Mouse (Mus musculus) limb, embryonic 12.5 days (tissue): ENCODE data around the gene Pip5k1c. TPM values are rescaled to one million over a fixed set of nuclear protein-coding genes. Genes with fewer than 3 reads are reported as not detected.

Experiments
- ATAC-seq: fragments of 200-750 bp; cut with Nextera tagmentation; 2 replicates; pipeline ENCODE4 v1.8.0; 2017; ENCODE audit warnings: low read depth, moderate TSS enrichment; ENCODE audit not compliant: insufficient number of reproducible peaks, insufficient read depth, low FRiP score, low TSS enrichment
- H3K27ac ChIP-seq: fragments of 300-500 bp; sonication (generic); 2 replicates; pipeline ENCODE4 v1.5.1; 2016; ENCODE audit warnings: mild to moderate bottlenecking, moderate library complexity
- H3K27me3 ChIP-seq: fragments of 300-500 bp; sonication (generic); 2 replicates; pipeline ENCODE4 v1.6.1; 2016; ENCODE audit warnings: mild to moderate bottlenecking, moderate library complexity
- H3K36me3 ChIP-seq: fragments of 300-500 bp; sonication (generic); 2 replicates; pipeline ENCODE4 v1.6.1; 2016; ENCODE audit warnings: mild to moderate bottlenecking, moderate library complexity
- H3K4me1 ChIP-seq: fragments of 300-500 bp; sonication (generic); replicated peaks from 2 replicates; pipeline ENCODE4 v1.6.1; 2016
- H3K4me2 ChIP-seq: fragments of 300-500 bp; sonication (generic); 2 replicates; pipeline ENCODE4 v1.6.1; 2016; ENCODE audit warnings: mild to moderate bottlenecking, moderate library complexity
- H3K4me3 ChIP-seq: fragments of 300-500 bp; sonication (generic); replicated peaks from 2 replicates; pipeline ENCODE4 v1.5.1; 2016; ENCODE audit warnings: mild to moderate bottlenecking
- H3K9ac ChIP-seq: fragments of 300-500 bp; sonication (generic); replicated peaks from 2 replicates; pipeline ENCODE4 v1.6.1; 2016; ENCODE audit warnings: mild to moderate bottlenecking, moderate library complexity
- H3K9me3 ChIP-seq: fragments of 300-500 bp; sonication (generic); 2 replicates; pipeline ENCODE4 v1.6.1; 2016; ENCODE audit warnings: mild to moderate bottlenecking, moderate library complexity
- WGBS: fragments of 180-500 bp; shearing (Covaris S2); methylation state at CpG from one replicate; pipeline ENCODE4 v1.1.7; 2016; 5-methylcytosine and 5-hydroxymethylcytosine counted together
- polyA plus RNA-seq: library from polyadenylated mRNA; unstranded; fragments of >200 nt; fragmentation: Nextera tagmentation; extraction: Ambion mirVana; gene quantifications from 2 replicates; pipeline ENCODE4 v1.2.1, GENCODE M21; 2016

Pip5k1c gene
- polyA plus RNA-seq, 1 experiment from 2014 or later = 63.9 TPM

- H3K36me3 ChIP-seq = peaks cover 65% of the 10 kb centered on the region
- no peak for ATAC-seq
- 13% methylated on average over 20 of the region's 20 CpGs for WGBS
- peaks cover 4% of the 10 kb centered on the region; the same call in 1 of the 2 replicates for H3K27me3 ChIP-seq
- peak overlapping the region; percentile 53; the same call in 1 of the 2 replicates for H3K27ac ChIP-seq
- peak overlapping the region; percentile 47 for H3K4me2 ChIP-seq
- peak overlapping the region; percentile 51 for H3K9ac ChIP-seq
- no peaks in the 10 kb centered on the region for H3K9me3 ChIP-seq
- H3K4me1 ChIP-seq = peaks cover 43% of the 10 kb centered on the region
- peak overlapping the region; percentile 16; the same call in 1 of the 2 replicates for H3K4me3 ChIP-seq
These were observed 24.5 kb downstream of the Pip5k1c start for GRCm38 (mm10) chr10:81317273-81317672.

- Histone ChIP-seq H3K4me1 (peaks cover 50% of the 10 kb centered on the region), H3K9ac (peak overlapping the region; percentile 57; the same call in 1 of the 2 replicates), H3K4me3 (peak overlapping the region; percentile 98), H3K36me3 (peaks cover 65% of the 10 kb centered on the region), H3K27ac (peak overlapping the region; percentile 86), H3K4me2 (peak overlapping the region; percentile 87), H3K9me3 (no peaks in the 10 kb centered on the region), H3K27me3 (peaks cover 4% of the 10 kb centered on the region; the same call in 1 of the 2 replicates)
- ATAC-seq = no peak
- 92% methylated on average over 13 of the region's 13 CpGs for WGBS
These were observed 26.0 kb downstream of the Pip5k1c start for GRCm38 (mm10) chr10:81318589-81319329.

GRCm38 (mm10) chr10:81319330-81319699 is 26.6 kb downstream of the Pip5k1c start:
- Histone ChIP-seq H3K36me3 (peaks cover 65% of the 10 kb centered on the region), H3K27me3 (peaks cover 4% of the 10 kb centered on the region; the same call in 1 of the 2 replicates), H3K9me3 (no peaks in the 10 kb centered on the region), H3K4me2 (peak overlapping the region; percentile 87), H3K4me3 (peak overlapping the region; percentile 98), H3K27ac (peak overlapping the region; percentile 86), H3K4me1 (peaks cover 50% of the 10 kb centered on the region), H3K9ac (peak overlapping the region; percentile 57)
- ATAC-seq = no peak
- 42% methylated on average over 8 of the region's 8 CpGs for WGBS

DNA sequence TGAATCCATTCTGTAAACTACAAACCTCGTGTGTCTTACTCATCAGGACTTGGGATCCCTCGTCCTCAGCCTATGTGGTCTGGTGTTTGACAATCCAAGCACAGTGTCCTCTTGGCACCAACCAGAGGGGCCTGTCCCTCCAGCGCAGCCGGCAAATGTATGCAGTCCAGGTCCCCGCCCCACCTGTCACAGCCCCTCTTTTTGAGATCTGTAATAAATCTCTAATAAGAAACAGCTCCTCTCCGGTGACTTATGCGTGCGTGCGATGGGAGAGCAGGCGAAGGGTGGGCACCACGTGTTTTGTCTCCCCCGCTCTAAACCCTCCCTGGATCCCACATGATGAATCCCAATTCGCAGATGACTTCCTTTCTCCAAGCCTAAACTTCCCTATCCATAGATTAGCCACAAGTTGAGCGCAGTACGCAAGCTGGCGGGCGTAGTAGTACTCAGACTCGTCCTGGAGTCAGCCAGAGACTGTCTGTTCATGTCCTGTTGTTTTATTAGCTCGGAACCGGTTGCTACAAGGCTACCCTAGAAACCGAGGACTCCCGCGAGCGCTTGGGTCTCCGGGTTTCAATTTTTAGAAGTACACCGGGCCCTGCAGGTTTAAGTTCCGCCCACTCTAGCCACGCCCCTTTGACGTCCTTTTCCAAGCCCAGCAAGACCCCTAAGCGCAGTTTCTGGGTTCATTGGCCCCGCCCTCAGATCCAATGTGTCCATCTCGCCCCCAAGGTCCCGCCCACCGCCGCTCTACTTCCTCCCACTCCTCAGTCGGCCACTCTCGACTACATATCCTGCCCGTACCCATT is 27.2 kb downstream of the Pip5k1c start:
- peak overlapping the region; percentile 86 for H3K27ac ChIP-seq
- H3K9me3 ChIP-seq = no peaks in the 10 kb centered on the region
- peak; percentile 26 for ATAC-seq
- peak overlapping the region; percentile 98 for H3K4me3 ChIP-seq
- H3K27me3 ChIP-seq = peaks cover 4% of the 10 kb centered on the region; the same call in 1 of the 2 replicates
- H3K4me2 ChIP-seq = peak overlapping the region; percentile 87
- peak overlapping the region; percentile 57 for H3K9ac ChIP-seq
- H3K36me3 ChIP-seq = peaks cover 65% of the 10 kb centered on the region
- under 1% methylated on average over 38 of the region's 38 CpGs for WGBS
- H3K4me1 ChIP-seq = peaks cover 50% of the 10 kb centered on the region

GRCm38 (mm10) chr10:81320550-81321347 is 28.0 kb downstream of the Pip5k1c start, which contains the start of gene Cactin:
Gene Cactin, plus strand, starts transcription at chr10:81321103.
- Histone ChIP-seq H3K27me3 (peaks cover 4% of the 10 kb centered on the region; the same call in 1 of the 2 replicates), H3K36me3 (peaks cover 65% of the 10 kb centered on the region), H3K4me1 (peaks cover 50% of the 10 kb centered on the region), H3K9ac (peak within 1 kb of the TSS; percentile 89), H3K9me3 (no peaks in the 10 kb centered on the region), H3K4me3 (peak within 1 kb of the TSS; percentile 98), H3K4me2 (peak within 1 kb of the TSS; percentile 87), H3K27ac (peak within 1 kb of the TSS; percentile 86)
- ATAC-seq = peak; percentile 90
- WGBS = under 1% methylated on average over 68 of the region's 68 CpGs

DNA sequence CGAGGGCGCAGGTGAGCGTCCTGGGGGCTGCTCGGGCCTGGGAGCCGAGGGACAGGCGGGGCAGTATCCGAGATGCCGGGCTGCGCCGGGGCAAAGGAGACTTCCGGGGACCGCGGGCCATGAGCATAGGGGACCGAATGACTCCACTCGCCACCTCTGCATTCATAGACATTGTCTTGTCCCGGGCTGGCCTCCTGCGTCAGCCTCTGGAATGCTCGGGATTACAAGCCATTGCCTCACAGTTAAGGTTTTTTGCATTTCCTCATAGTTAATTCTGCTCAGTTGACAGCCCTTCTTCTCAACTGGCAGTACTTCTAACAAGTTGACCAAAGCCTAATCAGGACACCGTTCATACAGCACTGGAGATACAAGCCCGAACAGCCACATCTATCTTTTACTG is 28.7 kb downstream of the Pip5k1c start:
- no peaks in the 10 kb centered on the region for H3K9me3 ChIP-seq
- peaks cover 65% of the 10 kb centered on the region for H3K36me3 ChIP-seq
- no peak for ATAC-seq
- 3% methylated on average over 20 of the region's 20 CpGs for WGBS
- peak overlapping the region; percentile 86 for H3K27ac ChIP-seq
- H3K4me2 ChIP-seq = peak overlapping the region; percentile 87
- H3K27me3 ChIP-seq = peaks cover 4% of the 10 kb centered on the region; the same call in 1 of the 2 replicates
- H3K4me3 ChIP-seq = peak overlapping the region; percentile 98
- peaks cover 45% of the 10 kb centered on the region for H3K4me1 ChIP-seq
- peak overlapping the region; percentile 89 for H3K9ac ChIP-seq

DNA sequence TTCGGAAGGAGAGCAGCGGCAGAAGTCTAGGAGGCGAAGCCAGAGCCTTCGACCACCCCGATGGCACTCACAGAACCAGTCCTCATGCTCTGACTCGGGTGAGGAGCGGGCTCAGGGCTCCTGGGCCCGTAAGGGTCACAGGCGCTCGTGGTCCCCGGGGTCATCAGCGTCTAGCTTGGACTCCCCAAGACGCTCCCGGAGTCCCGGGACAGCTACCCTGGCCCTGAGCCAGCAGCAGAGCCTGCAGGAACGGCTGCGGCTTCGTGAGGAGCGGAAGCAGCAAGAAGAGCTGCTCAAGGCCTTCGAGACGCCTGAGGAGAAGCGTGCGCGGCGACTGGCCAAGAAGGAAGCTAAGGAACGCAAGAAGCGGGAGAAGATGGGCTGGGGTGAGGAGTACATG is 29.7 kb downstream of the Pip5k1c start:
- no peak for ATAC-seq
- Histone ChIP-seq H3K4me2 (peak overlapping the region; percentile 87), H3K4me1 (peaks cover 35% of the 10 kb centered on the region), H3K36me3 (peaks cover 68% of the 10 kb centered on the region), H3K27me3 (no peaks in the 10 kb centered on the region), H3K4me3 (peak overlapping the region; percentile 98), H3K9ac (0 out of 2 replicates have a peak overlapping the region, but pooled peaks have one; percentile 23), H3K27ac (no peak overlapping the region), H3K9me3 (no peaks in the 10 kb centered on the region)
- 95% methylated on average over 27 of the region's 27 CpGs for WGBS

DNA sequence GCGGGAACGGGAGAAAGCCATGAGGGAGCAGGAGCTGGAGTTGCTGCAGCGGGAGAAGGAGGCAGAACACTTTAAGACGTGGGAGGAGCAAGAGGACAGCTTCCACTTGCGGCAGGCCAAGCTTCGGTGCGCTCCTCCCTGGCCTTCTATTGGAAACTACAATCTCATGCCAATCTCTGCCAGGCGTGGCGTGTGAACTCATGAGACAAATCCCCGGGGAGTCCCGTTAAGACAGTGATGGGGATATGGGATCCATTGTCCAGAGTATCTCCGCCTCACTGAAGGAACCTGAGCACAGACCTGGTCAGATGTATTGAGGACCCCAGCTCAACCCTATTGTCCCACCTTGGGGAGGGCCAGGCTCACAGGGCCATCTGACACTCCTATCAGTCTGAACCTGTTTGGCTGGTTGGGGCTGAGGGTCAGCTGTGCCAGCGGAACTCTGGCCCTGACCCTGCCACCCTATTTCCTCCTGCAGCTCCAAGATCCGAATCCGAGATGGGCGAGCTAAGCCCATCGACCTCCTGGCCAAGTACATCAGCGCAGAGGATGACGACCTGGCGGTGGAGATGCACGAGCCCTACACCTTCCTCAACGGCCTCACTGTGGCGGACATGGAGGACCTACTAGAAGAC is 30.5 kb downstream of the Pip5k1c start:
- Histone ChIP-seq H3K27me3 (no peaks in the 10 kb centered on the region), H3K36me3 (peaks cover 60% of the 10 kb centered on the region), H3K9me3 (no peaks in the 10 kb centered on the region), H3K9ac (no peak overlapping the region), H3K4me2 (no peak overlapping the region), H3K4me3 (no peak overlapping the region), H3K27ac (no peak overlapping the region), H3K4me1 (peaks cover 31% of the 10 kb centered on the region)
- 94% methylated on average over 23 of the region's 23 CpGs for WGBS
- ATAC-seq = no peak

GRCm38 (mm10) chr10:81323791-81324530 is 31.2 kb downstream of the Pip5k1c start:
- no peak overlapping the region for H3K27ac ChIP-seq

DNA sequence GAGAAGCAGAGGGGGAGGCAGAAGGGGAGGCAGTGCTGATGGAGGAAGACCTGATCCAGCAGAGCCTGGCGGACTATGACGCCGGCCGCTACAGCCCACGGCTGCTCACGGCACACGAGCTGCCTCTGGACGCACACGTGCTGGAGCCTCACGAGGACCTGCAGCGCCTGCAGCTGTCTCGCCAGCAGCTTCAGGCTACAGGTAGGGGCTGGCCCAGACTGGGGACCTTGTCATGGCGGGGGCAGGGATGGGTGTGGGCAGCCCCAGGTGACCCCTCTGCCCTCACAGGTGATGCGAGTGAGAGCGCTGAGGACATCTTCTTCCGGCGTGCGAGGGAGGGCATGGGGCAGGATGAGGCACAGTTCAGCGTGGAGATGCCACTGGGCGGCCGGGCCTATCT is 32.4 kb downstream of the Pip5k1c start:
- Histone ChIP-seq H3K27ac (no peak overlapping the region), H3K4me3 (no peak overlapping the region), H3K4me1 (peaks cover 32% of the 10 kb centered on the region), H3K9ac (no peak overlapping the region), H3K27me3 (no peaks in the 10 kb centered on the region), H3K9me3 (no peaks in the 10 kb centered on the region), H3K4me2 (no peak overlapping the region), H3K36me3 (peaks cover 53% of the 10 kb centered on the region)
- WGBS = 93% methylated on average over 21 of the region's 21 CpGs
- ATAC-seq = no peak

More at GRCm38 (mm10) chr10:81323791-81324530, 31.2 kb downstream of the Pip5k1c start:
- H3K9me3 ChIP-seq = no peaks in the 10 kb centered on the region
- H3K4me2 ChIP-seq = no peak overlapping the region
- H3K4me3 ChIP-seq = no peak overlapping the region
- WGBS = 96% methylated on average over 18 of the region's 18 CpGs
- no peak overlapping the region for H3K9ac ChIP-seq
- H3K4me1 ChIP-seq = peaks cover 30% of the 10 kb centered on the region
- peaks cover 53% of the 10 kb centered on the region for H3K36me3 ChIP-seq
- no peak for ATAC-seq
- no peaks in the 10 kb centered on the region for H3K27me3 ChIP-seq
